Mouse (Mus musculus): Measurements from ENCODE around the gene Rnf181. TPM values are rescaled to one million over a fixed set of nuclear protein-coding genes. Genes with fewer than 3 reads are reported as not detected.

Gene Rnf181
- 106 and 112 TPM in 2 replicates for polyA plus RNA-seq (2014; fragmentation: Nextera tagmentation; extraction: Ambion mirVana)

GRCm38 (mm10) chr6:72366844-72367443 is at the start of gene Rnf181:
TSS of gene Rnf181 (minus strand) at chr6:72366956.
- no peaks in the 10 kb centered on the region for H3K27me3 ChIP-seq (replicated peaks; ENCODE audit: control insufficient read depth, insufficient read depth, low read length)
- no peak for DNase-seq (ENCODE audit: low spot score)
- no peak within 1 kb of the TSS for H3K4me3 ChIP-seq (ENCODE audit: low read depth, low read length)
- no peak within 1 kb of the TSS for H3K9ac ChIP-seq (ENCODE audit: low read depth, low read length)
- no peaks in the 10 kb centered on the region for H3K9me3 ChIP-seq (ENCODE audit: control insufficient read depth, low read length)
- WGBS = 76% methylated on average over 4 of the region's 4 CpGs
- no peak within 1 kb of the TSS for H3K4me2 ChIP-seq
- peaks cover 24% of the 10 kb centered on the region for H3K4me1 ChIP-seq (replicated peaks; ENCODE audit: control insufficient read depth, insufficient read depth, low read length)
- H3K27ac ChIP-seq (ENCODE audit: low read depth, low read length) = no peak within 1 kb of the TSS
- H3K36me3 ChIP-seq (ENCODE audit: control insufficient read depth, insufficient read depth, low read length) = peaks cover 9% of the 10 kb centered on the region; the same call in 1 of the 2 replicates
- ATAC-seq (replicated peaks; ENCODE audit: low FRiP score) = no peak

GRCm38 (mm10) chr6:72415964-72416772 is 49.4 kb upstream of the Rnf181 start:
- ATAC-seq (replicated peaks; ENCODE audit: low FRiP score) (no peak), DNase-seq (ENCODE audit: low spot score) (no peak)
- Histone ChIP-seq H3K36me3 (ENCODE audit: control insufficient read depth, insufficient read depth, low read length) (peaks cover 14% of the 10 kb centered on the region), H3K27ac (ENCODE audit: low read depth, low read length) (peak overlapping the region; percentile 66), H3K4me2 (peak overlapping the region; percentile 81), H3K27me3 (replicated peaks; ENCODE audit: control insufficient read depth, insufficient read depth, low read length) (no peaks in the 10 kb centered on the region), H3K9ac (ENCODE audit: low read depth, low read length) (peak overlapping the region; percentile 34; the same call in 1 of the 2 replicates), H3K9me3 (ENCODE audit: control insufficient read depth, low read length) (no peaks in the 10 kb centered on the region), H3K4me3 (ENCODE audit: low read depth, low read length) (peak overlapping the region; percentile 79), H3K4me1 (replicated peaks; ENCODE audit: control insufficient read depth, insufficient read depth, low read length) (peaks cover 30% of the 10 kb centered on the region)
- WGBS = 73% methylated on average over 7 of the region's 7 CpGs

GRCm38 (mm10) chr6:72415181-72415580 is 48.4 kb upstream of the Rnf181 start:
- peaks cover 11% of the 10 kb centered on the region for H3K36me3 ChIP-seq (ENCODE audit: control insufficient read depth, insufficient read depth, low read length)
- 74% methylated on average over 5 of the region's 5 CpGs for WGBS
- H3K4me2 ChIP-seq = peak overlapping the region; percentile 81
- H3K27ac ChIP-seq (ENCODE audit: low read depth, low read length) = no peak overlapping the region
- H3K4me3 ChIP-seq (ENCODE audit: low read depth, low read length) = peak overlapping the region; percentile 79
- H3K27me3 ChIP-seq (replicated peaks; ENCODE audit: control insufficient read depth, insufficient read depth, low read length) = no peaks in the 10 kb centered on the region
- H3K9me3 ChIP-seq (ENCODE audit: control insufficient read depth, low read length) = no peaks in the 10 kb centered on the region
- no peak for DNase-seq (ENCODE audit: low spot score)
- no peak for ATAC-seq (replicated peaks; ENCODE audit: low FRiP score)
- H3K4me1 ChIP-seq (replicated peaks; ENCODE audit: control insufficient read depth, insufficient read depth, low read length) = peaks cover 30% of the 10 kb centered on the region
- H3K9ac ChIP-seq (ENCODE audit: low read depth, low read length) = peak overlapping the region; percentile 86

- DNase-seq (ENCODE audit: low spot score) = peak; percentile 97
- H3K4me1 ChIP-seq (replicated peaks; ENCODE audit: control insufficient read depth, insufficient read depth, low read length) = peaks cover 29% of the 10 kb centered on the region
- peak within 1 kb of the TSS; percentile 86 for H3K9ac ChIP-seq (ENCODE audit: low read depth, low read length)
- no peaks in the 10 kb centered on the region for H3K27me3 ChIP-seq (replicated peaks; ENCODE audit: control insufficient read depth, insufficient read depth, low read length)
- H3K9me3 ChIP-seq (ENCODE audit: control insufficient read depth, low read length) = no peaks in the 10 kb centered on the region
- peaks cover 11% of the 10 kb centered on the region for H3K36me3 ChIP-seq (ENCODE audit: control insufficient read depth, insufficient read depth, low read length)
- peak; percentile 90 for ATAC-seq (replicated peaks; ENCODE audit: low FRiP score)
- peak within 1 kb of the TSS; percentile 79 for H3K4me3 ChIP-seq (ENCODE audit: low read depth, low read length)
- 2% methylated on average over 33 of the region's 33 CpGs for WGBS
- 0 out of 2 replicates have a peak within 1 kb of the TSS, but pooled peaks have one; percentile 30 for H3K27ac ChIP-seq (ENCODE audit: low read depth, low read length)
- H3K4me2 ChIP-seq = peak within 1 kb of the TSS; percentile 81
Measured at GRCm38 (mm10) chr6:72414076-72414756, 47.5 kb upstream of the Rnf181 start, which contains the start of gene Ggcx. TSS of gene Ggcx (plus strand) at chr6:72414308.

GRCm38 (mm10) chr6:72410518-72410917 is 43.8 kb upstream of the Rnf181 start:
- Histone ChIP-seq H3K9me3 (ENCODE audit: control insufficient read depth, low read length) (no peaks in the 10 kb centered on the region), H3K4me1 (replicated peaks; ENCODE audit: control insufficient read depth, insufficient read depth, low read length) (peaks cover 6% of the 10 kb centered on the region)
- 49% methylated on average over 7 of the region's 7 CpGs for WGBS

GRCm38 (mm10) chr6:72410003-72410402 is 43.2 kb upstream of the Rnf181 start:
- H3K9me3 ChIP-seq (ENCODE audit: control insufficient read depth, low read length) = no peaks in the 10 kb centered on the region
- H3K4me3 ChIP-seq (ENCODE audit: low read depth, low read length) = no peak overlapping the region
- no peaks in the 10 kb centered on the region for H3K36me3 ChIP-seq (ENCODE audit: control insufficient read depth, insufficient read depth, low read length)
- H3K27ac ChIP-seq (ENCODE audit: low read depth, low read length) = no peak overlapping the region
- no peaks in the 10 kb centered on the region for H3K27me3 ChIP-seq (replicated peaks; ENCODE audit: control insufficient read depth, insufficient read depth, low read length)
- ATAC-seq (replicated peaks; ENCODE audit: low FRiP score) = no peak
- no peak for DNase-seq (ENCODE audit: low spot score)
- no peak overlapping the region for H3K9ac ChIP-seq (ENCODE audit: low read depth, low read length)
- 36% methylated on average over 1 of the region's 1 CpGs for WGBS
- no peak overlapping the region for H3K4me2 ChIP-seq
- H3K4me1 ChIP-seq (replicated peaks; ENCODE audit: control insufficient read depth, insufficient read depth, low read length) = peaks cover 3% of the 10 kb centered on the region

More at GRCm38 (mm10) chr6:72410518-72410917, 43.8 kb upstream of the Rnf181 start:
- Histone ChIP-seq H3K27ac (ENCODE audit: low read depth, low read length) (no peak overlapping the region), H3K27me3 (replicated peaks; ENCODE audit: control insufficient read depth, insufficient read depth, low read length) (no peaks in the 10 kb centered on the region), H3K9ac (ENCODE audit: low read depth, low read length) (no peak overlapping the region), H3K4me2 (no peak overlapping the region), H3K4me3 (ENCODE audit: low read depth, low read length) (no peak overlapping the region), H3K36me3 (ENCODE audit: control insufficient read depth, insufficient read depth, low read length) (no peaks in the 10 kb centered on the region)
- no peak for DNase-seq (ENCODE audit: low spot score)
- ATAC-seq (replicated peaks; ENCODE audit: low FRiP score) = no peak

GRCm38 (mm10) chr6:72409567-72409966 is 42.8 kb upstream of the Rnf181 start:
- no peaks in the 10 kb centered on the region for H3K4me1 ChIP-seq (replicated peaks; ENCODE audit: control insufficient read depth, insufficient read depth, low read length)
- H3K27ac ChIP-seq (ENCODE audit: low read depth, low read length) = no peak overlapping the region
- H3K4me3 ChIP-seq (ENCODE audit: low read depth, low read length) = no peak overlapping the region
- no peaks in the 10 kb centered on the region for H3K27me3 ChIP-seq (replicated peaks; ENCODE audit: control insufficient read depth, insufficient read depth, low read length)
- H3K36me3 ChIP-seq (ENCODE audit: control insufficient read depth, insufficient read depth, low read length) = no peaks in the 10 kb centered on the region
- no peaks in the 10 kb centered on the region for H3K9me3 ChIP-seq (ENCODE audit: control insufficient read depth, low read length)
- DNase-seq (ENCODE audit: low spot score) (no peak), ATAC-seq (replicated peaks; ENCODE audit: low FRiP score) (no peak)
- WGBS = 12% methylated on average over 3 of the region's 3 CpGs
- H3K4me2 ChIP-seq = no peak overlapping the region
- no peak overlapping the region for H3K9ac ChIP-seq (ENCODE audit: low read depth, low read length)

- WGBS = 4% methylated on average over 5 of the region's 5 CpGs
- Histone ChIP-seq H3K4me2 (no peak overlapping the region), H3K36me3 (ENCODE audit: control insufficient read depth, insufficient read depth, low read length) (no peaks in the 10 kb centered on the region), H3K9me3 (ENCODE audit: control insufficient read depth, low read length) (no peaks in the 10 kb centered on the region), H3K27ac (ENCODE audit: low read depth, low read length) (no peak overlapping the region), H3K4me3 (ENCODE audit: low read depth, low read length) (no peak overlapping the region), H3K27me3 (replicated peaks; ENCODE audit: control insufficient read depth, insufficient read depth, low read length) (no peaks in the 10 kb centered on the region), H3K4me1 (replicated peaks; ENCODE audit: control insufficient read depth, insufficient read depth, low read length) (no peaks in the 10 kb centered on the region), H3K9ac (ENCODE audit: low read depth, low read length) (no peak overlapping the region)
- DNase-seq (ENCODE audit: low spot score) (peak; percentile 92), ATAC-seq (replicated peaks; ENCODE audit: low FRiP score) (peak; percentile 66)
Measured at GRCm38 (mm10) chr6:72407119-72407518, 40.4 kb upstream of the Rnf181 start.
